Mouse (Mus musculus): ENCODE results near the gene Cyp2d9. TPM values are rescaled to one million over a fixed set of nuclear protein-coding genes. Genes with fewer than 3 reads are reported as not detected.

Gene Cyp2d9
- polyA plus RNA-seq, 1 experiment = not detected

DNA sequence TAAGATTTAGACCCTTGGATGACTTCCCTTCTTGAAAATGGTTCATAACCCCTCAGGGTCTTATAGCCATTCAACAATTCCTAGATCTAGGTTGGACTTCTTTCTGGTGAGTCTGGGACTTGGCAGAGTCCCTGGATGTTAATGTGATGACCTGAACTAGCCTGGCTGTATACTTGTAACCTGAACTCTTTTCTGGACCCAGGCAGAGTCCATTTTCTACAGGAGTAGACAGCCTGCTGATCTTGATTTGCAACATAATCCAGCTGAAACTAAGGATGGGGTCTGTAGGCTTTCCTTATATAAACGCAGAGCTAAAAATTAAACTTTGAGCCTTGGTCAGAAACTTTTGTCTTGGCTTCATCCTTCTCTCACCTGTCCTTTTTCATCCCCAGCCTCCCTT, 14.6 kb upstream of the Cyp2d9 start:
- Histone ChIP-seq H3K27me3 (ENCODE audit: control insufficient read depth, insufficient read depth, low read length, poor library complexity, severe bottlenecking) (no peaks in the 10 kb centered on the region), H3K9me3 (replicated peaks; ENCODE audit: control insufficient read depth, insufficient read depth, low read length, poor library complexity, severe bottlenecking) (no peaks in the 10 kb centered on the region), H3K4me1 (ENCODE audit: control insufficient read depth, insufficient read depth, low read length) (no peaks in the 10 kb centered on the region), H3K9ac (ENCODE audit: low read depth, poor library complexity, severe bottlenecking) (no peak overlapping the region), H3K27ac (ENCODE audit: insufficient read depth, low read length) (no peak overlapping the region), H3K36me3 (ENCODE audit: control insufficient read depth, insufficient read depth, low read length, poor library complexity, severe bottlenecking) (no peaks in the 10 kb centered on the region), H3K4me3 (ENCODE audit: low read depth, low read length) (no peak overlapping the region)
- TF ChIP-seq CTCF (IDR thresholded peaks at IDR 0.05; ENCODE audit: low read depth, low read length) (no peak), POLR2A (IDR thresholded peaks at IDR 0.05; ENCODE audit: insufficient read depth, low read length) (no peak), EP300 (IDR thresholded peaks at IDR 0.05; ENCODE audit: insufficient read depth, low read depth, low read length) (no peak)

GRCm38 (mm10) chr15:82422935-82423334, 10.3 kb upstream of the Cyp2d9 start:
- TF ChIP-seq EP300 (IDR thresholded peaks at IDR 0.05; ENCODE audit: insufficient read depth, low read depth, low read length) (no peak), POLR2A (IDR thresholded peaks at IDR 0.05; ENCODE audit: insufficient read depth, low read length) (no peak), CTCF (IDR thresholded peaks at IDR 0.05; ENCODE audit: low read depth, low read length) (no peak)
- Histone ChIP-seq H3K27ac (ENCODE audit: insufficient read depth, low read length) (no peak overlapping the region), H3K4me1 (ENCODE audit: control insufficient read depth, insufficient read depth, low read length) (no peaks in the 10 kb centered on the region)

GRCm38 (mm10) chr15:82423471-82423870, 9.8 kb upstream of the Cyp2d9 start:
- Histone ChIP-seq H3K27ac (ENCODE audit: insufficient read depth, low read length) (no peak overlapping the region), H3K9me3 (replicated peaks; ENCODE audit: control insufficient read depth, insufficient read depth, low read length, poor library complexity, severe bottlenecking) (0 out of 2 replicates have a peak, but pooled peaks cover 3% of the 10 kb centered on the region), H3K36me3 (ENCODE audit: control insufficient read depth, insufficient read depth, low read length, poor library complexity, severe bottlenecking) (no peaks in the 10 kb centered on the region), H3K4me3 (ENCODE audit: low read depth, low read length) (no peak overlapping the region), H3K9ac (ENCODE audit: low read depth, poor library complexity, severe bottlenecking) (no peak overlapping the region), H3K4me1 (ENCODE audit: control insufficient read depth, insufficient read depth, low read length) (no peaks in the 10 kb centered on the region), H3K27me3 (ENCODE audit: control insufficient read depth, insufficient read depth, low read length, poor library complexity, severe bottlenecking) (no peaks in the 10 kb centered on the region)
- TF ChIP-seq EP300 (IDR thresholded peaks at IDR 0.05; ENCODE audit: insufficient read depth, low read depth, low read length) = no peak
- TF ChIP-seq POLR2A (IDR thresholded peaks at IDR 0.05; ENCODE audit: insufficient read depth, low read length) = no peak
- TF ChIP-seq CTCF (IDR thresholded peaks at IDR 0.05; ENCODE audit: low read depth, low read length) = no peak

More at GRCm38 (mm10) chr15:82422935-82423334, 10.3 kb upstream of the Cyp2d9 start:
- Histone ChIP-seq H3K36me3 (ENCODE audit: control insufficient read depth, insufficient read depth, low read length, poor library complexity, severe bottlenecking) (no peaks in the 10 kb centered on the region), H3K9me3 (replicated peaks; ENCODE audit: control insufficient read depth, insufficient read depth, low read length, poor library complexity, severe bottlenecking) (0 out of 2 replicates have a peak, but pooled peaks cover 1% of the 10 kb centered on the region), H3K27me3 (ENCODE audit: control insufficient read depth, insufficient read depth, low read length, poor library complexity, severe bottlenecking) (no peaks in the 10 kb centered on the region), H3K4me3 (ENCODE audit: low read depth, low read length) (no peak overlapping the region), H3K9ac (ENCODE audit: low read depth, poor library complexity, severe bottlenecking) (no peak overlapping the region)

GRCm38 (mm10) chr15:82433621-82434020, 384 bp downstream of the Cyp2d9 start:
- no peaks in the 10 kb centered on the region for H3K4me1 ChIP-seq (ENCODE audit: control insufficient read depth, insufficient read depth, low read length)
- peaks cover 10% of the 10 kb centered on the region for H3K9me3 ChIP-seq (replicated peaks; ENCODE audit: control insufficient read depth, insufficient read depth, low read length, poor library complexity, severe bottlenecking)
- no peaks in the 10 kb centered on the region for H3K27me3 ChIP-seq (ENCODE audit: control insufficient read depth, insufficient read depth, low read length, poor library complexity, severe bottlenecking)
- no peak overlapping the region for H3K9ac ChIP-seq (ENCODE audit: low read depth, poor library complexity, severe bottlenecking)
- no peak for TF ChIP-seq CTCF (IDR thresholded peaks at IDR 0.05; ENCODE audit: low read depth, low read length)
- no peak for TF ChIP-seq EP300 (IDR thresholded peaks at IDR 0.05; ENCODE audit: insufficient read depth, low read depth, low read length)
- TF ChIP-seq POLR2A (IDR thresholded peaks at IDR 0.05; ENCODE audit: insufficient read depth, low read length) = no peak
- H3K4me3 ChIP-seq (ENCODE audit: low read depth, low read length) = no peak overlapping the region
- H3K27ac ChIP-seq (ENCODE audit: insufficient read depth, low read length) = no peak overlapping the region
- no peaks in the 10 kb centered on the region for H3K36me3 ChIP-seq (ENCODE audit: control insufficient read depth, insufficient read depth, low read length, poor library complexity, severe bottlenecking)

- no peak overlapping the region for H3K27ac ChIP-seq (ENCODE audit: insufficient read depth, low read length)
- H3K4me1 ChIP-seq (ENCODE audit: control insufficient read depth, insufficient read depth, low read length) = no peaks in the 10 kb centered on the region
- H3K9me3 ChIP-seq (replicated peaks; ENCODE audit: control insufficient read depth, insufficient read depth, low read length, poor library complexity, severe bottlenecking) = peaks cover 10% of the 10 kb centered on the region
- no peak overlapping the region for H3K9ac ChIP-seq (ENCODE audit: low read depth, poor library complexity, severe bottlenecking)
- no peak for TF ChIP-seq CTCF (IDR thresholded peaks at IDR 0.05; ENCODE audit: low read depth, low read length)
- no peak for TF ChIP-seq POLR2A (IDR thresholded peaks at IDR 0.05; ENCODE audit: insufficient read depth, low read length)
- no peak for TF ChIP-seq EP300 (IDR thresholded peaks at IDR 0.05; ENCODE audit: insufficient read depth, low read depth, low read length)
- no peaks in the 10 kb centered on the region for H3K36me3 ChIP-seq (ENCODE audit: control insufficient read depth, insufficient read depth, low read length, poor library complexity, severe bottlenecking)
- no peaks in the 10 kb centered on the region for H3K27me3 ChIP-seq (ENCODE audit: control insufficient read depth, insufficient read depth, low read length, poor library complexity, severe bottlenecking)
- H3K4me3 ChIP-seq (ENCODE audit: low read depth, low read length) = no peak overlapping the region
Measured at GRCm38 (mm10) chr15:82434541-82434940, 1.3 kb downstream of the Cyp2d9 start.

GRCm38 (mm10) chr15:82435011-82435410, 1.8 kb downstream of the Cyp2d9 start:
- Histone ChIP-seq H3K9ac (ENCODE audit: low read depth, poor library complexity, severe bottlenecking) (no peak overlapping the region), H3K9me3 (replicated peaks; ENCODE audit: control insufficient read depth, insufficient read depth, low read length, poor library complexity, severe bottlenecking) (peaks cover 10% of the 10 kb centered on the region; the same call in 1 of the 2 replicates), H3K4me1 (ENCODE audit: control insufficient read depth, insufficient read depth, low read length) (no peaks in the 10 kb centered on the region), H3K4me3 (ENCODE audit: low read depth, low read length) (no peak overlapping the region), H3K27me3 (ENCODE audit: control insufficient read depth, insufficient read depth, low read length, poor library complexity, severe bottlenecking) (no peaks in the 10 kb centered on the region), H3K27ac (ENCODE audit: insufficient read depth, low read length) (no peak overlapping the region), H3K36me3 (ENCODE audit: control insufficient read depth, insufficient read depth, low read length, poor library complexity, severe bottlenecking) (no peaks in the 10 kb centered on the region)
- no peak for TF ChIP-seq EP300 (IDR thresholded peaks at IDR 0.05; ENCODE audit: insufficient read depth, low read depth, low read length)
- no peak for TF ChIP-seq CTCF (IDR thresholded peaks at IDR 0.05; ENCODE audit: low read depth, low read length)
- no peak for TF ChIP-seq POLR2A (IDR thresholded peaks at IDR 0.05; ENCODE audit: insufficient read depth, low read length)
